Mouse (Mus musculus) intestine, embryonic 16.5 days (tissue): ENCODE measurements around the gene Rnf157. TPM values are rescaled to one million over a fixed set of nuclear protein-coding genes. Genes with fewer than 3 reads are reported as not detected.
"Not testable (repeated sequence)": the region's sequence is repeated elsewhere in the genome, so short reads cannot be mapped to it uniquely, and the experiment has no call there.

Experiments used
- ATAC-seq: fragments of 200-750 bp; cut with Nextera tagmentation; 2 replicates; pipeline ENCODE4 v1.8.0; 2017; ENCODE audit warnings: moderate TSS enrichment, moderate library complexity
- H3K27ac ChIP-seq: fragments of 300-500 bp; sonication (generic); 2 replicates; pipeline ENCODE4 v1.5.1; 2014; ENCODE audit warnings: mild to moderate bottlenecking, low read length
- H3K27me3 ChIP-seq: fragments of 300-500 bp; sonication (generic); replicated peaks from 2 replicates; pipeline ENCODE4 v1.6.1; 2014; ENCODE audit warnings: low read length, control low read depth, mixed read lengths; ENCODE audit not compliant: control insufficient read depth, insufficient read depth
- H3K36me3 ChIP-seq: fragments of 300-500 bp; sonication (generic); 2 replicates; pipeline ENCODE4 v1.6.1; 2014; ENCODE audit warnings: low read length, control low read depth; ENCODE audit not compliant: control insufficient read depth, insufficient read depth
- H3K4me1 ChIP-seq: fragments of 300-500 bp; sonication (generic); 2 replicates; pipeline ENCODE4 v1.6.1; 2014; ENCODE audit warnings: low read length, control low read depth, mixed read lengths; ENCODE audit not compliant: control insufficient read depth, insufficient read depth
- H3K4me2 ChIP-seq: fragments of 300-500 bp; sonication (generic); 2 replicates; pipeline ENCODE4 v1.6.1; 2014; ENCODE audit warnings: low read depth, low read length, control low read depth
- H3K4me3 ChIP-seq: fragments of 300-500 bp; sonication (generic); 2 replicates; pipeline ENCODE4 v1.5.1; 2014; ENCODE audit warnings: mild to moderate bottlenecking, low read length
- H3K9ac ChIP-seq: fragments of 300-500 bp; sonication (generic); 2 replicates; pipeline ENCODE4 v1.6.1; 2014; ENCODE audit warnings: low read depth, low read length
- H3K9me3 ChIP-seq: fragments of 300-500 bp; sonication (generic); 2 replicates; pipeline ENCODE4 v1.6.1; 2016; ENCODE audit warnings: low read length, control low read depth; ENCODE audit not compliant: control insufficient read depth
- WGBS: fragments of 180-500 bp; shearing (Covaris S2); extraction: QIAGEN DNeasy Blood & Tissue Kit; methylation state at CpG from one replicate; pipeline ENCODE4 v1.1.7; 2014; 5-methylcytosine and 5-hydroxymethylcytosine counted together
- polyA plus RNA-seq: library from polyadenylated mRNA; unstranded; fragments of >200 nt; fragmentation: Nextera tagmentation; extraction: Ambion mirVana; gene quantifications from 2 replicates; pipeline ENCODE4 v1.2.1, GENCODE M21; 2015

Gene Rnf157
- polyA plus RNA-seq, 1 experiment from 2014 or later = 5.2 TPM

- H3K27ac ChIP-seq = no peak overlapping the region
- no peak for ATAC-seq
Measured at GRCm38 (mm10) chr11:116369633-116370032, 43.2 kb downstream of the Rnf157 start.

DNA sequence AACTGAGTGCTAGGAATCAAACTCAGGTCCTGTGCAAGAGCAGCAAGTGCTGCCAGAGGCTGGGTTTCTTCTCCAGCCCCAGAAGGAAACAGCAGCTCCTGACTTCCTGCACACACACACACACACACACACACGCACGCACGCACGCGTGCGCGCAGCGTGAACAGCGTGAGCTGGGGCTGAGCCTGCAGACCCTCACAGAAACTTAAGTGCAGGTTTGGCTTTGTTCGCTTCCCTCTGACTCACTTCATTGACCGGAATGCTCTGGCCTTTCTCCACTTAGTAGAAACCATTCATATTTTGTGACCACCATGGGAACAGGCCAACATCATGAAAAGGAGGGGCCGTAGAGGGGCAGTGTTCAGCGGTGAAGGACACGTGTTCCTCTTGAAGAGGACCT lies 43.8 kb downstream of the Rnf157 start:
- WGBS = 85% methylated on average over 14 of the region's 14 CpGs
- Histone ChIP-seq H3K27me3 (no peaks in the 10 kb centered on the region), H3K4me1 (peaks cover 3% of the 10 kb centered on the region; the same call in 1 of the 2 replicates), H3K9me3 (no peaks in the 10 kb centered on the region), H3K4me2 (no peak overlapping the region), H3K9ac (no peak overlapping the region), H3K27ac (no peak overlapping the region), H3K36me3 (no peaks in the 10 kb centered on the region), H3K4me3 (no peak overlapping the region)
- no peak for ATAC-seq

More at GRCm38 (mm10) chr11:116369633-116370032, 43.2 kb downstream of the Rnf157 start:
- no peak overlapping the region for H3K4me2 ChIP-seq
- H3K4me3 ChIP-seq = no peak overlapping the region
- 42% methylated on average over 5 of the region's 5 CpGs for WGBS
- no peaks in the 10 kb centered on the region for H3K36me3 ChIP-seq
- H3K9ac ChIP-seq = no peak overlapping the region
- H3K27me3 ChIP-seq = no peaks in the 10 kb centered on the region
- H3K9me3 ChIP-seq = no peaks in the 10 kb centered on the region
- H3K4me1 ChIP-seq = peaks cover 3% of the 10 kb centered on the region; the same call in 1 of the 2 replicates

DNA sequence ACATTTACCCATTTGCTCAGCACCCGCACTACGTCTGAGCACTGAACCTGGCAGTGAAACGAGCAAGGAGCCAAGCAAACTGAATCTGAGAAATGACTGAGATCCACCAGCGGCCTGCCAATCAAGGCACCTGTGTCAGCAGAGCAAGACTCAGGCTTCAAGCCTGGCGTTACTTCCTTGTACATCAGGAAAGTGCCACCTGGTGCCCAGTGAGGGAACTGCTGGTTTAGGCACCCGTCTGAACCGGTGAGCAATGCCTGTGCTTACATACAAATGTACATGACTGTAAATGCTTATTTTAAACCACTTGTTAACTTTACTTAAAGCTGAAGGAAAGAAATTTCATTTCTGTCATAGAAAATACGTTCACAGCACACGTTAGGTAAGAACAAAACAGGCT lies 44.7 kb downstream of the Rnf157 start:
- Histone ChIP-seq H3K36me3 (no peaks in the 10 kb centered on the region), H3K9me3 (no peaks in the 10 kb centered on the region), H3K27ac (no peak overlapping the region), H3K4me2 (no peak overlapping the region), H3K27me3 (no peaks in the 10 kb centered on the region), H3K9ac (no peak overlapping the region), H3K4me3 (no peak overlapping the region), H3K4me1 (peaks cover 3% of the 10 kb centered on the region; the same call in 1 of the 2 replicates)
- 26% methylated on average over 9 of the region's 9 CpGs for WGBS
- ATAC-seq = peak; percentile 75

GRCm38 (mm10) chr11:116366647-116367046 lies 46.2 kb downstream of the Rnf157 start:
- H3K27me3 ChIP-seq = no peaks in the 10 kb centered on the region
- H3K4me3 ChIP-seq = no peak overlapping the region
- H3K27ac ChIP-seq = no peak overlapping the region
- H3K4me2 ChIP-seq = no peak overlapping the region
- H3K36me3 ChIP-seq = no peaks in the 10 kb centered on the region
- 82% methylated on average over 1 of the region's 1 CpGs for WGBS
- ATAC-seq = no peak
- no peak overlapping the region for H3K9ac ChIP-seq
- peaks cover 3% of the 10 kb centered on the region; the same call in 1 of the 2 replicates for H3K4me1 ChIP-seq
- H3K9me3 ChIP-seq = no peaks in the 10 kb centered on the region

DNA sequence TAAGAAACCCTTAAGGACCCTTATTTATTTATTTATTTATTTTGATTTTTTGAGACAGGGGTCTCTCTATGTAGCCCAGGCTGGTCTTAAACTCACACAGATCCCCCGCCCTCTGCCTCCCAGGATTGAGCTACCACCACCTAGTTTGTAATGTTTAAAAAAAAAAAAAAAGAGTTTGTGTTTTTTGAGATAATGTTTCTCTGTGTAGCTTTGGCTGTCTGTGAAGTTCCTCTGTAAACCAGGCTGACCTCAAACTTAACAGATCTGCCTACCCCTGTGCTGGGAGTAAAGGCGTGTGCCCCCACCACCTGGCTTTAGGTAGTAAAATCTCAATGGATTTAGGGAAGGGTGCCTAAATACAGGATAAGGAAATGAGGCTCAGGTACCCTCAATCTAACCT lies 46.7 kb downstream of the Rnf157 start:
- H3K4me3 ChIP-seq = no peak overlapping the region
- no peaks in the 10 kb centered on the region for H3K36me3 ChIP-seq
- H3K9me3 ChIP-seq = no peaks in the 10 kb centered on the region
- no peak overlapping the region for H3K9ac ChIP-seq
- no peaks in the 10 kb centered on the region for H3K27me3 ChIP-seq
- H3K4me1 ChIP-seq = peaks cover 3% of the 10 kb centered on the region; the same call in 1 of the 2 replicates
- 83% methylated on average over 2 of the region's 2 CpGs for WGBS
- no peak overlapping the region for H3K4me2 ChIP-seq
- ATAC-seq = no peak
- H3K27ac ChIP-seq = no peak overlapping the region

DNA sequence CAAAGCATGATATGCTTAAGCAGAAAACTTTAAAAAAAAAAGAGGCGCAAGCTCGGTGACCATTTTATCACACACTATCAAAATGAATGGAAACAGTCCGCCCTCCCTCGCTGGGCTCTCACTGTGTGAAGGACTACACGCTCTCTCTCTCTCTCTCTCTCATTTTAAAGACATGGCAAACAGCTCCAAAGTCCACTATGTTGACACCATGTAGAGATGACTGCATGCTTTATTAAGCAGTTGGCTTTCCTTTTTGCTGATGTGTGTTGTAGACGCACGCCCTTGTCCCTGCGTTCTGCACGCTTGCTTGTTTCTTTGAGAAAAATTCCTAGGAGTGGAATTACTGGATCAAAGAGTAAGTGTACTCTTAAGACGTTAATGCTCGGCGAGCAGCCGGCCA lies 47.4 kb downstream of the Rnf157 start:
- ATAC-seq = peak; percentile 79
- H3K4me1 ChIP-seq = peaks cover 3% of the 10 kb centered on the region; the same call in 1 of the 2 replicates
- no peaks in the 10 kb centered on the region for H3K9me3 ChIP-seq
- peak overlapping the region; percentile 19; the same call in 1 of the 2 replicates for H3K4me2 ChIP-seq
- H3K27me3 ChIP-seq = no peaks in the 10 kb centered on the region
- no peak overlapping the region for H3K4me3 ChIP-seq
- WGBS = 60% methylated on average over 13 of the region's 13 CpGs
- H3K36me3 ChIP-seq = no peaks in the 10 kb centered on the region
- H3K9ac ChIP-seq = 0 out of 2 replicates have a peak overlapping the region, but pooled peaks have one; percentile 19
- H3K27ac ChIP-seq = peak overlapping the region; percentile 21; the same call in 1 of the 2 replicates

- H3K36me3 ChIP-seq = no peaks in the 10 kb centered on the region
- H3K27me3 ChIP-seq = no peaks in the 10 kb centered on the region
- H3K9me3 ChIP-seq = no peaks in the 10 kb centered on the region
- no peaks in the 10 kb centered on the region for H3K4me1 ChIP-seq
- no peak overlapping the region for H3K4me3 ChIP-seq
- WGBS = 72% methylated on average over 11 of the region's 11 CpGs
- H3K9ac ChIP-seq = no peak overlapping the region
- no peak overlapping the region for H3K4me2 ChIP-seq
- no peak overlapping the region for H3K27ac ChIP-seq
- ATAC-seq = no peak
Measured at GRCm38 (mm10) chr11:116362015-116362414, 50.8 kb downstream of the Rnf157 start.

DNA sequence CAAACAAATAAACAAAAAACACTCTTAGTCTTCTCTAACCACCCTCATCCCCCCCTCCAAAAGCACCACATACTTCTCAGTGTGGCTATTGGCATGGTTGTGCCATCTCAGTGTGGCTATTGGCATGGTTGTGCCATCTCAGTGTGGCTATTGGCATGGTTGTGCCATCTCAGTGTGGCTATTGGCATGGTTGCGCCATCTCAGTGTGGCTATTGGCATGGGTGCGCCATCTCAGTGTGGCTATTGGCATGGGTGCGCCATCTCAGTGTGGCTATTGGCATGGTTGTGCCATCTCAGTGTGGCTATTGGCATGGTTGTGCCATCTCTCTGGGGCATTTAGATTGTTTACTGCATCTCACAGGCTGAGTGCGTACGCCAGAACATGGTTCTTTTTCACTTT lies 51.9 kb downstream of the Rnf157 start:
- H3K4me1 ChIP-seq, H3K27me3 ChIP-seq, H3K9ac ChIP-seq, ATAC-seq, H3K27ac ChIP-seq, H3K4me2 ChIP-seq, H3K9me3 ChIP-seq, H3K36me3 ChIP-seq, H3K4me3 ChIP-seq: not testable (repeated sequence)
- WGBS = 96% methylated on average over 5 of the region's 5 CpGs

GRCm38 (mm10) chr11:116359652-116360051 lies 53.2 kb downstream of the Rnf157 start:
- no peaks in the 10 kb centered on the region for H3K4me1 ChIP-seq
- H3K36me3 ChIP-seq = peaks cover 5% of the 10 kb centered on the region
- H3K9me3 ChIP-seq = 0 out of 2 replicates have a peak, but pooled peaks cover 3% of the 10 kb centered on the region
- H3K9ac ChIP-seq = no peak overlapping the region
- no peak for ATAC-seq
- H3K27ac ChIP-seq = no peak overlapping the region
- no peak overlapping the region for H3K4me3 ChIP-seq
- no peaks in the 10 kb centered on the region for H3K27me3 ChIP-seq
- WGBS = 75% methylated on average over 12 of the region's 12 CpGs
- H3K4me2 ChIP-seq = no peak overlapping the region
